Mouse (Mus musculus) hindbrain, embryonic 14.5 days (tissue): ENCODE results near the gene Clca3a2. TPM values are rescaled to one million over a fixed set of nuclear protein-coding genes. Genes with fewer than 3 reads are reported as not detected.
"Not testable (repeated sequence)": the region's sequence is repeated elsewhere in the genome, so short reads cannot be mapped to it uniquely, and the experiment has no call there.

Experiments
- ATAC-seq: fragments of 200-750 bp; cut with Nextera tagmentation; 2 replicates; pipeline ENCODE4 v1.8.0; 2017; ENCODE audit warnings: moderate number of reproducible peaks, mild to moderate bottlenecking, moderate TSS enrichment, moderate library complexity; ENCODE audit not compliant: low FRiP score
- DNase-seq: peaks from one replicate; pipeline ENCODE4 v3.0.0-alpha.2; 2015; ENCODE audit warnings: low spot score
- H3K27ac ChIP-seq: fragments of 300-500 bp; sonication (generic); 2 replicates; pipeline ENCODE4 v1.5.1; 2014; ENCODE audit warnings: mild to moderate bottlenecking, moderate library complexity
- H3K27me3 ChIP-seq: fragments of 300-500 bp; sonication (generic); 2 replicates; pipeline ENCODE4 v1.6.1; 2014; ENCODE audit warnings: mild to moderate bottlenecking, low read length, mixed read lengths; ENCODE audit not compliant: control insufficient read depth, insufficient read depth
- H3K36me3 ChIP-seq: fragments of 300-500 bp; sonication (generic); replicated peaks from 2 replicates; pipeline ENCODE4 v1.6.1; 2014; ENCODE audit not compliant: control insufficient read depth, insufficient read depth
- H3K4me1 ChIP-seq: fragments of 300-500 bp; sonication (generic); replicated peaks from 2 replicates; pipeline ENCODE4 v1.6.1; 2014; ENCODE audit warnings: antibody characterized with exemption, low read length, mixed read lengths; ENCODE audit not compliant: control insufficient read depth, insufficient read depth
- H3K4me2 ChIP-seq: fragments of 300-500 bp; sonication (generic); replicated peaks from 2 replicates; pipeline ENCODE4 v1.6.1; 2014; ENCODE audit warnings: mild to moderate bottlenecking, moderate library complexity
- H3K4me3 ChIP-seq: fragments of 300-500 bp; sonication (generic); replicated peaks from 2 replicates; pipeline ENCODE4 v1.5.1; 2014; ENCODE audit warnings: mild to moderate bottlenecking, low read length
- H3K9ac ChIP-seq: fragments of 300-500 bp; sonication (generic); 2 replicates; pipeline ENCODE4 v1.6.1; 2014
- H3K9me3 ChIP-seq: fragments of 300-500 bp; sonication (generic); 2 replicates; pipeline ENCODE4 v1.6.1; 2016; ENCODE audit warnings: low read length; ENCODE audit not compliant: control insufficient read depth
- WGBS: fragments of 180-500 bp; shearing (Covaris S2); extraction: QIAGEN DNeasy Blood & Tissue Kit; methylation state at CpG from one replicate; pipeline ENCODE4 v1.1.7; 2014; 5-methylcytosine and 5-hydroxymethylcytosine counted together
- polyA plus RNA-seq: library from polyadenylated mRNA; unstranded; fragments of >200 nt; fragmentation: Nextera tagmentation; extraction: Ambion mirVana; gene quantifications from 2 replicates; pipeline ENCODE4 v1.2.1, GENCODE M21; 2014

Clca3a2 gene
- polyA plus RNA-seq, result not detected in 2 replicates

GRCm38 (mm10) chr3:144819219-144819618 is at the start of gene Clca3a2:
Gene Clca3a2, minus strand, starts transcription at chr3:144819494.
- not testable (repeated sequence) for H3K4me3 ChIP-seq, H3K4me1 ChIP-seq, H3K36me3 ChIP-seq, H3K27me3 ChIP-seq, H3K27ac ChIP-seq, ATAC-seq, DNase-seq, H3K4me2 ChIP-seq, H3K9me3 ChIP-seq, H3K9ac ChIP-seq
- 67% methylated on average over 6 of the region's 6 CpGs for whole genome bisulfite sequencing

- WGBS, result 64% methylated on average over 4 of the region's 4 CpGs
- ATAC-seq, result no peak
Measured at GRCm38 (mm10) chr3:144849584-144849983, 30.3 kb upstream of the Clca3a2 start.

DNA sequence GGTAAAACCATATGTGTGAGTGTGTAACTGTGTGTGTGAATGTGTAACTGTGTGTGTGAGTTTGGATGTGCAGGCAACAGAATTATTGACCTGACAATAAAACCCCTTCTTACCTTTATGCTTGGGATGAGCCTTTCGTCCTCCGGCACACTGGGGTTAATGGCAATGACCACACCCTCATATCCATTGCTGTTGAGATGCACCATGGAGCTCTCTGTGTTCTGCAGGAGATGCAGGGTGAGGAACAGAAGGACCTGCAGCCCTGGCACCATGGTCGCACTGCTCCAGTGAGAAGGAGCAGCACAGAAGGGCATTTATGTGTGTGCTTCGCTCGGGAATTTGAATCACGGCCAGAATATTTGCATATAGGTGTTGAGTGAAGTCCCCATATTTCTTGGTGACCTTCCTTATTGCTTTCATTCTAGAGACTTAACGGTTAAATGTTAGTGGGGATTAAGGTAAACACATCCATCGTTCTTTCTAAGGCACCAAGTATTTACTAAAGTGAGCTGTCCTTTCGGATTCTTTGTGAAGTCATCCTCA is 29.8 kb upstream of the Clca3a2 start, which contains the start of gene Clca3b:
TSS of gene Clca3b (minus strand) at position 344 of the 543 bp plus-strand sequence.
- not testable (repeated sequence) for H3K4me3 ChIP-seq, H3K36me3 ChIP-seq, H3K27ac ChIP-seq, H3K4me2 ChIP-seq, H3K27me3 ChIP-seq, DNase-seq, ATAC-seq, H3K9me3 ChIP-seq, H3K4me1 ChIP-seq, H3K9ac ChIP-seq
- WGBS, result 93% methylated on average over 9 of the region's 9 CpGs

More at GRCm38 (mm10) chr3:144849584-144849983, 30.3 kb upstream of the Clca3a2 start:
- H3K27ac ChIP-seq, result no peak overlapping the region
- no peak for DNase-seq
- no peaks in the 10 kb centered on the region for H3K36me3 ChIP-seq
- no peaks in the 10 kb centered on the region for H3K9me3 ChIP-seq
- no peaks in the 10 kb centered on the region for H3K4me1 ChIP-seq
- no peak overlapping the region for H3K4me3 ChIP-seq
- no peak overlapping the region for H3K4me2 ChIP-seq
- H3K27me3 ChIP-seq, result no peaks in the 10 kb centered on the region
- H3K9ac ChIP-seq, result no peak overlapping the region

DNA sequence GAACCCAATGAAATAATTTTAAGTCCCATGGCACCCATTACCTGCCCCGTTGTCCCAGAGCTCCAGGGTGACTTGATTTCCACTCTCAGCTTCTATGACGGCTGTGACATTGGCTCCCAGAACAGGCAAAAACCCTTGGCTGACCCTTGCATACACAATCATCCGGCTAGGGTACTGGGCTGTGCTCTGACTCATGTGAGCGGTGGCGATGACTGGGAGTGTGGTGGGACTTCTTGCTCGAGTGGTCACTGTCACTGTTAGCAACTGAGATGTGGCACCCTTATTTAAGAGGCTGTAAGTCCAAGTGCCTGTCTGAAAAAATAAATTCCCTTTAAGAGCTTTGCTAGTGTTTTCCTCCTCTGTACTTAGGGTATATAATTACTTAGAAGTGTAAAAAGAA is 8.0 kb upstream of the Clca3a2 start:
- Histone ChIP-seq H3K9ac (no peak overlapping the region), H3K4me3 (no peak overlapping the region), H3K4me2 (no peak overlapping the region), H3K36me3 (no peaks in the 10 kb centered on the region), H3K9me3 (no peaks in the 10 kb centered on the region), H3K27me3 (no peaks in the 10 kb centered on the region), H3K27ac (no peak overlapping the region), H3K4me1 (no peaks in the 10 kb centered on the region)
- WGBS, result 88% methylated on average over 6 of the region's 6 CpGs
- DNase-seq, result no peak
- ATAC-seq, result no peak

- Histone ChIP-seq H3K4me2 (no peak overlapping the region), H3K27ac (no peak overlapping the region), H3K36me3 (no peaks in the 10 kb centered on the region), H3K9ac (no peak overlapping the region), H3K4me1 (no peaks in the 10 kb centered on the region), H3K4me3 (no peak overlapping the region), H3K9me3 (no peaks in the 10 kb centered on the region), H3K27me3 (no peaks in the 10 kb centered on the region)
- DNase-seq, result peak; percentile 88
- 21% methylated on average over 10 of the region's 10 CpGs for WGBS
- peak; percentile 73; the same call in 1 of the 2 replicates for ATAC-seq
Measured at GRCm38 (mm10) chr3:144825151-144825550, 5.9 kb upstream of the Clca3a2 start.

GRCm38 (mm10) chr3:144823331-144823730 is 4.0 kb upstream of the Clca3a2 start:
- no peaks in the 10 kb centered on the region for H3K36me3 ChIP-seq
- no peaks in the 10 kb centered on the region for H3K4me1 ChIP-seq
- no peak for DNase-seq
- no peak overlapping the region for H3K27ac ChIP-seq
- ATAC-seq, result no peak
- 89% methylated on average over 5 of the region's 5 CpGs for WGBS
- no peaks in the 10 kb centered on the region for H3K27me3 ChIP-seq
- H3K9ac ChIP-seq, result no peak overlapping the region
- no peaks in the 10 kb centered on the region for H3K9me3 ChIP-seq
- no peak overlapping the region for H3K4me2 ChIP-seq
- no peak overlapping the region for H3K4me3 ChIP-seq

- no peak overlapping the region for H3K4me2 ChIP-seq
- no peaks in the 10 kb centered on the region for H3K4me1 ChIP-seq
- H3K9ac ChIP-seq, result no peak overlapping the region
- no peak for DNase-seq
- H3K36me3 ChIP-seq, result no peaks in the 10 kb centered on the region
- WGBS, result 75% methylated on average over 1 of the region's 1 CpGs
- no peak for ATAC-seq
- no peaks in the 10 kb centered on the region for H3K9me3 ChIP-seq
- no peak overlapping the region for H3K27ac ChIP-seq
- no peaks in the 10 kb centered on the region for H3K27me3 ChIP-seq
- H3K4me3 ChIP-seq, result no peak overlapping the region
Measured at GRCm38 (mm10) chr3:144820632-144821031, 1.3 kb upstream of the Clca3a2 start.

- not testable (repeated sequence) for H3K4me3 ChIP-seq, H3K36me3 ChIP-seq, H3K27me3 ChIP-seq, ATAC-seq, DNase-seq, H3K4me1 ChIP-seq, H3K27ac ChIP-seq, H3K9me3 ChIP-seq, H3K9ac ChIP-seq, H3K4me2 ChIP-seq
- 89% methylated on average over 6 of the region's 6 CpGs for WGBS
Measured at GRCm38 (mm10) chr3:144813336-144813735, 6.0 kb downstream of the Clca3a2 start.

GRCm38 (mm10) chr3:144811821-144812220 is 7.5 kb downstream of the Clca3a2 start:
- Histone ChIP-seq H3K27me3 (no peaks in the 10 kb centered on the region), H3K36me3 (no peaks in the 10 kb centered on the region), H3K9ac (no peak overlapping the region), H3K9me3 (no peaks in the 10 kb centered on the region), H3K27ac (no peak overlapping the region), H3K4me2 (no peak overlapping the region), H3K4me1 (no peaks in the 10 kb centered on the region), H3K4me3 (no peak overlapping the region)
- WGBS, result 47% methylated on average over 3 of the region's 3 CpGs
- DNase-seq (no peak), ATAC-seq (no peak)
